12 mouse cellular contexts compared by ENCODE assay signal in the genomic region with DNA sequence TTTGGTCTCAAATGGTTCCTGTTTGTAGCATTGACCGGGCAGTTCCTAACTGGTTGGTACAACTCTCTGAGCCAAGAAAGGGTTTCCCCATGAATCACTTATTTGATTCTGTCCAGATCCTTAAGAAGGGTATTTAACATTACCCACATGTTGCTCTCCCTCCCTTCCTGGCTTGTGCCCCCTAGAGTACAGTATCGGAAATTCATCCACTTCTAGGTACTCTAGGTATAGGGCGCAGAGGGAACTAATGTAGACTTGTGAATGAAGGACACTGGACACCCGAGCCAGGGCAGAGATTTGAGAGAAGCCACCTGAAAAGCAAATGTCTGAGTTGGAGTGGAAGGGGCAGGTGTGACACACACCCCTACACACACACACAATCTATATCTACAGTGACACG. TPM values are rescaled to one million over a fixed set of nuclear protein-coding genes. Genes with fewer than 3 reads are reported as not detected.
A peak's percentile ranks its signal among the peaks of the same experiment; 100 is the strongest.
DNase-seq lines count a peak whose midpoint lies in the region; ATAC-seq and TF ChIP-seq lines count a peak whose summit lies in the region.
"Had no signal": no experiment of that assay in that cellular context is flagged by ENCODE, and none has a peak within 500 bp of the region (broad histone marks: within the 10 kb centered on the region; RNA-seq: fewer than 3 reads in every experiment).

No protein-coding gene starts in this region.

- H3K36me3 ChIP-seq in forebrain, postnatal 0 days (ENCODE audit: insufficient read depth), result no peaks in the 10 kb centered on the region
- no peaks in the 10 kb centered on the region for H3K36me3 ChIP-seq in forebrain, embryonic 11.5 days (ENCODE audit: control insufficient read depth, insufficient read depth, low read length)
- no peaks in the 10 kb centered on the region for H3K36me3 ChIP-seq in midbrain, embryonic 11.5 days (ENCODE audit: control insufficient read depth, insufficient read depth, low read length)
- H3K36me3 ChIP-seq in midbrain, embryonic 10.5 days, result no peaks in the 10 kb centered on the region
- no peaks in the 10 kb centered on the region for H3K36me3 ChIP-seq in kidney, embryonic 16.5 days (ENCODE audit: insufficient read depth, low read length)
- H3K36me3 ChIP-seq: embryonic facial prominence, embryonic 12.5 days; G1E; liver, embryonic 13.5 days had no signal

- H3K27me3 ChIP-seq in forebrain, postnatal 0 days (ENCODE audit: insufficient read depth, low read length), result peaks cover 10% of the 10 kb centered on the region
- peaks cover 12% of the 10 kb centered on the region for H3K27me3 ChIP-seq in forebrain, embryonic 11.5 days (ENCODE audit: control insufficient read depth, insufficient read depth, low read length)
- H3K27me3 ChIP-seq in midbrain, embryonic 11.5 days (ENCODE audit: control insufficient read depth, insufficient read depth, low read length), result peaks cover 68% of the 10 kb centered on the region
- peaks cover 91% of the 10 kb centered on the region for H3K27me3 ChIP-seq in midbrain, embryonic 10.5 days (ENCODE audit: low read depth, poor library complexity, severe bottlenecking)
- peaks cover 44% of the 10 kb centered on the region for H3K27me3 ChIP-seq in kidney, embryonic 16.5 days (ENCODE audit: insufficient read depth, low read length)

- no peak for ATAC-seq in forebrain, postnatal 0 days
- ATAC-seq in forebrain, embryonic 11.5 days (replicated peaks; ENCODE audit: low FRiP score), result no peak
- no peak for ATAC-seq in midbrain, embryonic 11.5 days (ENCODE audit: low FRiP score)
- ATAC-seq in kidney, embryonic 16.5 days (ENCODE audit: low FRiP score, low TSS enrichment), result no peak

- no peak overlapping the region for H3K4me2 ChIP-seq in forebrain, postnatal 0 days (ENCODE audit: low read depth)
- H3K4me2 ChIP-seq in forebrain, embryonic 11.5 days (ENCODE audit: low read depth, low read length, severe bottlenecking), result no peak overlapping the region
- H3K4me2 ChIP-seq in midbrain, embryonic 11.5 days, result no peak overlapping the region
- H3K4me2 ChIP-seq in kidney, embryonic 16.5 days (replicated peaks; ENCODE audit: low read depth, low read length), result no peak overlapping the region

- WGBS in forebrain, postnatal 0 days, result 47% methylated on average over 5 of the region's 5 CpGs
- 26% methylated on average over 5 of the region's 5 CpGs for WGBS in forebrain, embryonic 11.5 days
- 29% methylated on average over 5 of the region's 5 CpGs for WGBS in midbrain, embryonic 11.5 days
- 17% methylated on average over 5 of the region's 5 CpGs for WGBS in midbrain, embryonic 10.5 days
- 34% methylated on average over 5 of the region's 5 CpGs for WGBS in kidney, embryonic 16.5 days

- H3K9me3 ChIP-seq in forebrain, postnatal 0 days (ENCODE audit: low read length), result no peaks in the 10 kb centered on the region
- H3K9me3 ChIP-seq in forebrain, embryonic 11.5 days (ENCODE audit: control insufficient read depth, low read length), result no peaks in the 10 kb centered on the region
- no peaks in the 10 kb centered on the region for H3K9me3 ChIP-seq in midbrain, embryonic 11.5 days (ENCODE audit: control insufficient read depth, low read length)
- no peaks in the 10 kb centered on the region for H3K9me3 ChIP-seq in midbrain, embryonic 10.5 days (replicated peaks)
- no peaks in the 10 kb centered on the region for H3K9me3 ChIP-seq in kidney, embryonic 16.5 days (ENCODE audit: low read length)
- H3K9me3 ChIP-seq: embryonic facial prominence, embryonic 12.5 days; G1E; liver, embryonic 13.5 days had no signal

- no peak overlapping the region for H3K27ac ChIP-seq in forebrain, postnatal 0 days (ENCODE audit: low read depth, low read length)
- H3K27ac ChIP-seq in forebrain, embryonic 11.5 days (ENCODE audit: low read depth, low read length), result no peak overlapping the region
- no peak overlapping the region for H3K27ac ChIP-seq in midbrain, embryonic 11.5 days (ENCODE audit: low read depth, low read length)
- no peak overlapping the region for H3K27ac ChIP-seq in midbrain, embryonic 10.5 days (replicated peaks)
- H3K27ac ChIP-seq in kidney, embryonic 16.5 days (ENCODE audit: low read length), result no peak overlapping the region
- H3K27ac ChIP-seq: embryonic facial prominence, embryonic 12.5 days; liver, embryonic 13.5 days had no signal

- TF ChIP-seq CTCF in forebrain, postnatal 0 days (IDR thresholded peaks at IDR 0.05; ENCODE audit: low read depth), result peak; percentile 57

- H3K9ac ChIP-seq in forebrain, postnatal 0 days, result no peak overlapping the region
- no peak overlapping the region for H3K9ac ChIP-seq in forebrain, embryonic 11.5 days (ENCODE audit: low read length)
- no peak overlapping the region for H3K9ac ChIP-seq in midbrain, embryonic 11.5 days (ENCODE audit: low read length)
- H3K9ac ChIP-seq in kidney, embryonic 16.5 days (replicated peaks; ENCODE audit: low read length), result no peak overlapping the region
- H3K9ac ChIP-seq: embryonic facial prominence, embryonic 12.5 days; liver, embryonic 13.5 days had no signal

- H3K4me3 ChIP-seq in forebrain, postnatal 0 days (ENCODE audit: low read depth, low read length), result no peak overlapping the region
- no peak overlapping the region for H3K4me3 ChIP-seq in forebrain, embryonic 11.5 days (ENCODE audit: low read depth, low read length)
- no peak overlapping the region for H3K4me3 ChIP-seq in midbrain, embryonic 11.5 days (ENCODE audit: low read depth, low read length)
- no peak overlapping the region for H3K4me3 ChIP-seq in midbrain, embryonic 10.5 days
- no peak overlapping the region for H3K4me3 ChIP-seq in kidney, embryonic 16.5 days (ENCODE audit: low read length)

- DNase-seq in forebrain, postnatal 0 days, result peak; percentile 17
- DNase-seq in forebrain, embryonic 11.5 days (ENCODE audit: low spot score), result no peak
- peak; percentile 92 for DNase-seq in midbrain, embryonic 11.5 days (ENCODE audit: low spot score, missing footprints)
- DNase-seq in midbrain, embryonic 10.5 days (ENCODE audit: low spot score), result no peak
- DNase-seq in embryo, embryonic 10.5 days (ENCODE audit: low spot score), result peak; percentile 73
- DNase-seq in thymus, postnatal 14 days, result peak; percentile 41
- no peak for DNase-seq in layer of hippocampus, postnatal 25 days (ENCODE audit: extremely low spot score in 1 of 2, low spot score in 1 of 2)
- DNase-seq: heart, postnatal 14 days; liver, embryonic 13.5 days had no signal

- no peaks in the 10 kb centered on the region for H3K4me1 ChIP-seq in forebrain, postnatal 0 days (ENCODE audit: insufficient read depth)
- peaks cover 13% of the 10 kb centered on the region for H3K4me1 ChIP-seq in forebrain, embryonic 11.5 days (replicated peaks; ENCODE audit: control insufficient read depth, insufficient read depth, low read length)
- no peaks in the 10 kb centered on the region; the same call in 1 of the 2 replicates for H3K4me1 ChIP-seq in midbrain, embryonic 11.5 days (ENCODE audit: control insufficient read depth, insufficient read depth, low read length)
- peaks cover 26% of the 10 kb centered on the region for H3K4me1 ChIP-seq in midbrain, embryonic 10.5 days
- H3K4me1 ChIP-seq in kidney, embryonic 16.5 days (ENCODE audit: insufficient read depth, low read length), result peaks cover 8% of the 10 kb centered on the region; the same call in 1 of the 2 replicates

RNA-seq across cellular contexts. Expression of a gene that starts 39.3 kb away (rescaled TPM):
- total RNA-seq in forebrain, postnatal 0 days (2014; rRNA removed), result 82.8 and 87.6 TPM in 2 replicates
- polyA plus RNA-seq in forebrain, postnatal 0 days (2015; fragmentation: Nextera tagmentation; extraction: Ambion mirVana), result 43.5 and 45.9 TPM in 2 replicates
- 175 and 195 TPM in 2 replicates for polyA plus RNA-seq in forebrain, embryonic 11.5 days (2014; fragmentation: Nextera tagmentation; extraction: Ambion mirVana)
- 55.5 and 61.5 TPM in 2 replicates for polyA plus RNA-seq in midbrain, embryonic 11.5 days (2014; fragmentation: Nextera tagmentation; extraction: Ambion mirVana)
- polyA plus RNA-seq in midbrain, embryonic 10.5 days (2016; fragmentation: Nextera tagmentation; extraction: Ambion mirVana), result 23.3 and 29.0 TPM in 2 replicates
- total RNA-seq in layer of hippocampus, postnatal 25 days (2021), result 10 to 100 TPM; 96.0 to 98.3 TPM
- polyA plus RNA-seq in kidney, embryonic 16.5 days (2015; fragmentation: Nextera tagmentation; extraction: Ambion mirVana), result 0.16 TPM in 1 of 2 replicates, not detected in the other

Comparison
In these comparisons a context has a peak if more than half of its experiments do, and no peak if none do; other contexts are left out.
1. DNase-seq: peak in forebrain, postnatal 0 days (single experiment), midbrain, embryonic 11.5 days (single experiment), embryo, embryonic 10.5 days (single experiment) and thymus, postnatal 14 days (single experiment); none in forebrain, embryonic 11.5 days (single experiment), midbrain, embryonic 10.5 days (single experiment) and layer of hippocampus, postnatal 25 days (0 of 2).
2. RNA of a gene that starts 39.3 kb away (polyA plus RNA-seq): 175 to 195 TPM in forebrain, embryonic 11.5 days, 55.5 to 61.5 TPM in midbrain, embryonic 11.5 days, 43.5 to 45.9 TPM in forebrain, postnatal 0 days and 23.3 to 29.0 TPM in midbrain, embryonic 10.5 days; 0.16 TPM in kidney, embryonic 16.5 days; every median in the first group is over 10 times any median in the second.